In the genomic region with DNA sequence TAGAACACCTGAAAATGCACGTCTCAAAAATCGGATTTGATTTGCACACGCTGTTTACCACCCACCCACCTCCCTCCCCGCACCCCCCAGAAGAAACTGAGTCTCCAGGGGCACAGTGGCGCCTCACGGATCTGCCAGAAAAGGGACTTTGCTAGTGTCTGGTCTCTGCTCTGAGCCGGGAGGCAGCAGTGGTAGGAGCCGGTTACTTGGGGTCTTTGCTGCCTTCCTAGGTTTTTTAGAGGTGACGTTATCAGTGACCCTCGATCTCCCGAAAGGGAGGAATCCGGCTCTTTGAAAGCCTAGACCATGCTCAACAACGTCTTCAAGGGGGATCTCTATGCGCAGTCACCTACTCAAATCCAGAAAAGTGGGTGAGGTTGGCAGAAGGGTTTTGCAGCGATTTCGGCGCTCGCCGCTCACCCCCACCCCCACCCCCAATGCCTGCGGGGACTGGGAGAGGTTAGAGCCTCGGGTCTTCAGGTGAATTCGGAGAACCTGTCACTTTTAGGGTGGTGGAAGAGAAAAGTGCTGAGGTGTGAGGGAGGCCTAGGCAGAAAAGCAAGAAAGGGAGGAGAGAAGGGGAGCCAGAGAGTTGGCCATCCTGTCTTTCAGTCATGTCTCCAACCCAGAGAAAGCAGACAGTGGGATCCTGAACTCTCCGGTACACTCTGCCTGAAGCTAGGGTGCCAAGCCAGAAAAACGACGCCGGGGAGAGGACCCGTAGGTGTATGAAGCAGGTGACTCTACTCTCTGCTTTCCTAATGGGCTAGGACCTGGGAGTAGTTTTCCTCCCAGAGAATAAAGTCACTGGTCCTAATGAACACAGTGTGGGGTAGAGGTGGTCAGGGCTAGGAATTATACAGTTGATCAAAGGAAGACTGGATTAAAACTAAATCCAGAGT, we compare ENCODE assay signal across 7 mouse cellular contexts.
A peak's percentile ranks its signal among the peaks of the same experiment; 100 is the strongest.
DNase-seq lines count a peak whose midpoint lies in the region; ATAC-seq and TF ChIP-seq lines count a peak whose summit lies in the region.

No protein-coding gene starts in this region.

- H3K4me3 ChIP-seq in lung, postnatal 0 days (ENCODE audit: low read depth, low read length), result peak overlapping the region; percentile 47
- peak overlapping the region; percentile 23 for H3K4me3 ChIP-seq in hindbrain, postnatal 0 days (ENCODE audit: low read length)
- H3K4me3 ChIP-seq in midbrain, postnatal 0 days (ENCODE audit: low read depth, low read length), result no peak overlapping the region

- 5% methylated on average over 27 of the region's 27 CpGs for WGBS in lung, postnatal 0 days
- 4% methylated on average over 27 of the region's 27 CpGs for WGBS in hindbrain, postnatal 0 days
- 4% methylated on average over 27 of the region's 27 CpGs for WGBS in midbrain, postnatal 0 days

- ATAC-seq in lung, postnatal 0 days, result no peak
- no peak for ATAC-seq in hindbrain, postnatal 0 days
- no peak for ATAC-seq in midbrain, postnatal 0 days (ENCODE audit: low FRiP score)
- ATAC-seq in monocyte, adult 5-6 weeks (replicated peaks; ENCODE audit: insufficient number of reproducible peaks, low FRiP score, low TSS enrichment, poor library complexity, severe bottlenecking), result no peak

- no peaks in the 10 kb centered on the region for H3K36me3 ChIP-seq in lung, postnatal 0 days (ENCODE audit: insufficient read depth, low read length)
- no peaks in the 10 kb centered on the region for H3K36me3 ChIP-seq in hindbrain, postnatal 0 days (ENCODE audit: insufficient read depth, low read length)
- no peaks in the 10 kb centered on the region for H3K36me3 ChIP-seq in midbrain, postnatal 0 days (ENCODE audit: insufficient read depth, low read length)

- peak overlapping the region; percentile 70 for H3K4me2 ChIP-seq in lung, postnatal 0 days (replicated peaks; ENCODE audit: low read depth, low read length)
- peak overlapping the region; percentile 82 for H3K4me2 ChIP-seq in hindbrain, postnatal 0 days (ENCODE audit: low read depth, low read length)
- H3K4me2 ChIP-seq in midbrain, postnatal 0 days (ENCODE audit: low read depth, low read length, poor library complexity, severe bottlenecking), result 0 out of 2 replicates have a peak overlapping the region, but pooled peaks have one; percentile 20

- peaks cover 7% of the 10 kb centered on the region for H3K4me1 ChIP-seq in lung, postnatal 0 days (ENCODE audit: insufficient read depth, low read depth, low read length)
- peaks cover 9% of the 10 kb centered on the region; the same call in 1 of the 2 replicates for H3K4me1 ChIP-seq in hindbrain, postnatal 0 days (ENCODE audit: insufficient read depth, low read length)
- no peaks in the 10 kb centered on the region for H3K4me1 ChIP-seq in midbrain, postnatal 0 days (ENCODE audit: insufficient read depth, low read length)

- H3K9me3 ChIP-seq in lung, postnatal 0 days (ENCODE audit: low read length), result no peaks in the 10 kb centered on the region
- H3K9me3 ChIP-seq in hindbrain, postnatal 0 days (ENCODE audit: low read length), result no peaks in the 10 kb centered on the region
- no peaks in the 10 kb centered on the region for H3K9me3 ChIP-seq in midbrain, postnatal 0 days (ENCODE audit: low read length)

- DNase-seq in lung, postnatal 0 days (ENCODE audit: low spot score), result peak; percentile 26
- DNase-seq in lung, postnatal 25 days (ENCODE audit: low spot score), result no peak
- peak; percentile 65 to 71 for DNase-seq in cerebellum, postnatal 10 days
- DNase-seq in hindbrain, postnatal 0 days (ENCODE audit: low spot score), result peak; percentile 58
- DNase-seq in midbrain, postnatal 0 days (ENCODE audit: low spot score), result no peak
- DNase-seq in testis, postnatal 14 days (ENCODE audit: low spot score), result no peak

- no peak for TF ChIP-seq EP300 in lung, postnatal 0 days (IDR thresholded peaks at IDR 0.05)

- peaks cover 26% of the 10 kb centered on the region; the same call in 1 of the 2 replicates for H3K27me3 ChIP-seq in lung, postnatal 0 days (replicated peaks; ENCODE audit: insufficient read depth, low read length)
- H3K27me3 ChIP-seq in hindbrain, postnatal 0 days (ENCODE audit: insufficient read depth, low read length), result no peaks in the 10 kb centered on the region
- peaks cover 14% of the 10 kb centered on the region for H3K27me3 ChIP-seq in midbrain, postnatal 0 days (ENCODE audit: insufficient read depth, low read length)

- peak overlapping the region; percentile 8; the same call in 1 of the 2 replicates for H3K9ac ChIP-seq in lung, postnatal 0 days (replicated peaks; ENCODE audit: low read depth)
- H3K9ac ChIP-seq in hindbrain, postnatal 0 days (replicated peaks; ENCODE audit: low read length), result peak overlapping the region; percentile 64
- H3K9ac ChIP-seq in midbrain, postnatal 0 days (replicated peaks; ENCODE audit: low read length, poor library complexity, severe bottlenecking), result no peak overlapping the region

- peak overlapping the region; percentile 90 for H3K27ac ChIP-seq in lung, postnatal 0 days (ENCODE audit: low read length)
- H3K27ac ChIP-seq in hindbrain, postnatal 0 days, result peak overlapping the region; percentile 87
- H3K27ac ChIP-seq in midbrain, postnatal 0 days (ENCODE audit: low read depth, low read length), result no peak overlapping the region

- TF ChIP-seq CTCF in lung, postnatal 0 days (IDR thresholded peaks at IDR 0.05), result no peak
- no peak for TF ChIP-seq CTCF in hindbrain, postnatal 0 days (IDR thresholded peaks at IDR 0.05; ENCODE audit: low read depth)
- no peak for TF ChIP-seq CTCF in midbrain, postnatal 0 days (IDR thresholded peaks at IDR 0.05)

Comparison
In these comparisons a context has a peak if more than half of its experiments do, and no peak if none do; other contexts are left out.
1. DNase-seq: peak in lung, postnatal 0 days (single experiment), cerebellum, postnatal 10 days (2 of 2) and hindbrain, postnatal 0 days (single experiment); none in lung, postnatal 25 days (single experiment), midbrain, postnatal 0 days (single experiment) and testis, postnatal 14 days (single experiment).
2. H3K4me2 ChIP-seq: peak in every context shown above with its lines; median percentile 82 in hindbrain, postnatal 0 days; 70 in lung, postnatal 0 days; 20 in midbrain, postnatal 0 days.